Comparison of ENCODE assay signal across 11 mouse cellular contexts in the genomic region with DNA sequence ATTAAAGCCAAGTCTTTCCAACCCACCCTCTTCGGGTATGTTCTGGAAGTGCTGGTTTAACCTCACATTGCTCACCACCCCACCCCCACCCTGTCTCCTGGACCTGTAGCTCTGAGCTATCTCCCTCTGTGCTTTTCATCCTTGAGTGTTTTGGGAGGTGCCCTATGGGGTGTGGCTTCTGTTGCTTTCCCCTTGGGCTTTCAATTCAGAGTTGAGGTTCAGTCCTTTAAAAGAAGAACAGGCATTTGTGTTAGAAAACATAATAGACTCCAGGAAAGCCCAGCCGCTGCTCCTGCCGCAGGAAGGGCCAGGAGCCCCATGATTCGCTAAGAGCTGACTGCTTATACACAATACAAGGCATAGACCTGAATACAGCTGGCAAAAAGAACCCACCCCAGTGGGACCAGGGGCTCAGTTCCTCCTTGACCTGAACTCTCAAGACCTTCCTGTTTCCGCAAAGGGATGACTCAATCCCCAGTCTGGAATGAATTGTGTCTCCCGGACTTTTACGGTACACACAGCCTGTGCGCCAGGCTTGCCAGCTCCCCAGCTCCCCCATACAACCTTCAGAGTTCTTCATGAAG. TPM values are rescaled to one million over a fixed set of nuclear protein-coding genes. Genes with fewer than 3 reads are reported as not detected.
DNase-seq lines count a peak whose midpoint lies in the region; ATAC-seq and TF ChIP-seq lines count a peak whose summit lies in the region.
"Had no signal": no experiment of that assay in that cellular context is flagged by ENCODE, and none has a peak within 500 bp of the region (broad histone marks: within the 10 kb centered on the region; RNA-seq: fewer than 3 reads in every experiment).

No protein-coding gene starts in this region.

- no peak for ATAC-seq in hindbrain, postnatal 0 days

- H3K4me2 ChIP-seq in hindbrain, postnatal 0 days (ENCODE audit: low read depth, low read length) = no peak overlapping the region
- H3K4me2 ChIP-seq: liver, embryonic 15.5 days had no signal

- DNase-seq in hindbrain, embryonic 10.5 days (ENCODE audit: low spot score) = no peak
- DNase-seq in hindbrain, postnatal 0 days (ENCODE audit: low spot score) = no peak
- peak; percentile 35 for DNase-seq in ES-E14 (ENCODE audit: low read depth, low spot score)
- no peak for DNase-seq in heart, embryonic 10.5 days (ENCODE audit: low spot score)
- peak; percentile 28 for DNase-seq in lung, postnatal 14 days
- no peak for DNase-seq in cerebellum, postnatal 4 days (ENCODE audit: low spot score in 2 of 2)
- DNase-seq in embryo, embryonic 10.5 days (ENCODE audit: low spot score) = no peak
- no peak for DNase-seq in spleen, postnatal 14 days (ENCODE audit: low spot score in 2 of 2)
- DNase-seq: embryo, embryonic 11 days; thymus, postnatal 4 days had no signal

- no peak overlapping the region for H3K9ac ChIP-seq in hindbrain, postnatal 0 days (replicated peaks; ENCODE audit: low read length)
- H3K9ac ChIP-seq in ES-E14 (ENCODE audit: insufficient read depth, low read depth, low read length, poor library complexity, severe bottlenecking) = no peak overlapping the region; the same call in 1 of the 2 replicates
- H3K9ac ChIP-seq: liver, embryonic 15.5 days had no signal

- no peak for TF ChIP-seq CTCF in hindbrain, postnatal 0 days (IDR thresholded peaks at IDR 0.05; ENCODE audit: low read depth)

- WGBS in hindbrain, embryonic 10.5 days = 63% methylated on average over 8 of the region's 8 CpGs
- 69% methylated on average over 8 of the region's 8 CpGs for WGBS in hindbrain, postnatal 0 days
- WGBS in heart, embryonic 10.5 days = 68% methylated on average over 8 of the region's 8 CpGs

- H3K4me3 ChIP-seq in hindbrain, embryonic 10.5 days = no peak overlapping the region
- no peak overlapping the region for H3K4me3 ChIP-seq in hindbrain, postnatal 0 days (ENCODE audit: low read length)
- H3K4me3 ChIP-seq in ES-E14 (ENCODE audit: insufficient read depth in 1 of 2, low read depth in 1 of 2, low read length in 2 of 2, poor library complexity in 1 of 2, severe bottlenecking in 1 of 2) = peak overlapping the region in 1 of 2 experiments; percentile 19; a peak in 2 of 4 replicates
- H3K4me3 ChIP-seq in heart, embryonic 10.5 days = no peak overlapping the region
- H3K4me3 ChIP-seq: liver, embryonic 15.5 days had no signal

- H3K36me3 ChIP-seq in hindbrain, embryonic 10.5 days = no peaks in the 10 kb centered on the region
- H3K36me3 ChIP-seq in hindbrain, postnatal 0 days (ENCODE audit: insufficient read depth, low read length) = no peaks in the 10 kb centered on the region
- no peaks in the 10 kb centered on the region for H3K36me3 ChIP-seq in ES-E14 (ENCODE audit: control insufficient read depth, insufficient read depth, low read length, poor library complexity, severe bottlenecking)
- H3K36me3 ChIP-seq in heart, embryonic 10.5 days = no peaks in the 10 kb centered on the region
- H3K36me3 ChIP-seq: liver, embryonic 15.5 days had no signal

- in situ Hi-C loops in ES-E14 (cut with MboI; ENCODE audit: low sequenced_read_pairs in 2 of 2, unreplicated experiment in 2 of 2) = no loop called here

- peak overlapping the region; percentile 30; the same call in 1 of the 2 replicates for H3K27ac ChIP-seq in hindbrain, embryonic 10.5 days
- H3K27ac ChIP-seq in hindbrain, postnatal 0 days = no peak overlapping the region
- peak overlapping the region; percentile 90 for H3K27ac ChIP-seq in ES-E14 (ENCODE audit: insufficient read depth, low read depth, low read length, poor library complexity, severe bottlenecking)
- peak overlapping the region; percentile 81 for H3K27ac ChIP-seq in heart, embryonic 10.5 days

- H3K27me3 ChIP-seq in hindbrain, embryonic 10.5 days (ENCODE audit: insufficient read depth, poor library complexity, severe bottlenecking) = 0 out of 2 replicates have a peak, but pooled peaks cover 6% of the 10 kb centered on the region
- no peaks in the 10 kb centered on the region for H3K27me3 ChIP-seq in hindbrain, postnatal 0 days (ENCODE audit: insufficient read depth, low read length)
- no peaks in the 10 kb centered on the region for H3K27me3 ChIP-seq in heart, embryonic 10.5 days (ENCODE audit: insufficient read depth, poor library complexity, severe bottlenecking)

- H3K9me3 ChIP-seq in hindbrain, embryonic 10.5 days = no peaks in the 10 kb centered on the region
- H3K9me3 ChIP-seq in hindbrain, postnatal 0 days (ENCODE audit: low read length) = no peaks in the 10 kb centered on the region
- H3K9me3 ChIP-seq in ES-E14 (ENCODE audit: control insufficient read depth, insufficient read depth, low read depth, low read length) = no peaks in the 10 kb centered on the region
- no peaks in the 10 kb centered on the region for H3K9me3 ChIP-seq in heart, embryonic 10.5 days
- H3K9me3 ChIP-seq: liver, embryonic 15.5 days had no signal

- H3K4me1 ChIP-seq in hindbrain, embryonic 10.5 days (replicated peaks) = peaks cover 41% of the 10 kb centered on the region
- peaks cover 17% of the 10 kb centered on the region; the same call in 1 of the 2 replicates for H3K4me1 ChIP-seq in hindbrain, postnatal 0 days (ENCODE audit: insufficient read depth, low read length)
- H3K4me1 ChIP-seq in ES-E14 (ENCODE audit: control insufficient read depth in 2 of 2, insufficient read depth in 2 of 2, low read length in 2 of 2, poor library complexity in 1 of 2) = peaks cover 24 to 50% of the 10 kb centered on the region in 2 experiments
- H3K4me1 ChIP-seq in heart, embryonic 10.5 days = peaks cover 56% of the 10 kb centered on the region

TF ChIP-seq in ES-E14, 5 proteins besides CTCF, POLR2A, EP300 and RAD21:
- TF ChIP-seq ZC3H11A (IDR thresholded peaks at IDR 0.05; ENCODE audit: borderline replicate concordance, low read depth, low read length) = no peak
- no peak for TF ChIP-seq MAFK (IDR thresholded peaks at IDR 0.05; ENCODE audit: insufficient read depth, low read depth, low read length)
- no peak for TF ChIP-seq ZNF384 (IDR thresholded peaks at IDR 0.05; ENCODE audit: low read depth, low read length)
- TF ChIP-seq HCFC1 (IDR thresholded peaks at IDR 0.05; ENCODE audit: borderline replicate concordance, insufficient read depth, low read length) = no peak
- TF ChIP-seq CHD2 (IDR thresholded peaks at IDR 0.05; ENCODE audit: low read depth, low read length) = peak; percentile 56; the same call in 1 of the 2 replicates

RNA-seq across cellular contexts. Expression of a gene that starts 36.9 kb away (rescaled TPM):
- polyA plus RNA-seq in hindbrain, embryonic 10.5 days (2016; fragmentation: Nextera tagmentation; extraction: Ambion mirVana) = 1.6 and 2.4 TPM in 2 replicates
- total RNA-seq in hindbrain, postnatal 0 days (2014; rRNA removed) = 4.8 and 6.9 TPM in 2 replicates
- 2.1 and 2.9 TPM in 2 replicates for polyA plus RNA-seq in hindbrain, postnatal 0 days (2015; fragmentation: Nextera tagmentation; extraction: Ambion mirVana)
- 6.1 and 8.8 TPM in 2 replicates for total RNA-seq in ES-E14 (2012; rRNA removed)
- 3.4 and 3.8 TPM in 2 replicates for polyA plus RNA-seq in heart, embryonic 10.5 days (2016; fragmentation: Nextera tagmentation; extraction: Ambion mirVana)

Comparison
In these comparisons a context has a peak if more than half of its experiments do, and no peak if none do; other contexts are left out.
1. DNase-seq: peak in ES-E14 (single experiment) and lung, postnatal 14 days (single experiment); none in hindbrain, embryonic 10.5 days (single experiment), hindbrain, postnatal 0 days (single experiment), heart, embryonic 10.5 days (single experiment), cerebellum, postnatal 4 days (0 of 2), embryo, embryonic 10.5 days (single experiment) and spleen, postnatal 14 days (0 of 2).